Mouse (Mus musculus): ENCODE measurements around the gene Dusp27. TPM values are rescaled to one million over a fixed set of nuclear protein-coding genes. Genes with fewer than 3 reads are reported as not detected.

Dusp27 gene
- polyA plus RNA-seq, 1 experiment from 2014 or later: 4.7 TPM

DNA sequence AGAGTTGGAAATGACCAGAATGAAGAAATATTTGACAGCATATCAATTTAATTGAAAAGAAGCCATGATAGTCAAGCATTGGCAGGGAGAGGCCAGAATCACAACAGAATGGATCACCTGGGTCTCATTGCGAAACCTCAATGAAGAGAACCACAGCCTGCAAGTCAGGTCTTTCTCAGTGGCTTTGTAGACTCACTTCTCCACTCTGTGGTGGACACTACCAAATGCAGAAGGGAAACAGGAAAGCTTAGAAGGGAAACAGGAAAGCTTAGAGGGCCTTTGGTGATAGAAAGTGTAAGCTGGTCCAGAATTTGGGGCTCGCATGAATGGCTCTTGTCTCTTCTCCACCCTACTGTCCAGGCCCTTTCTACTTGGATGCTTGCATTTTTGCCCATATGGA lies 29.6 kb downstream of the Dusp27 start:
- Histone ChIP-seq H3K4me2 (no peak overlapping the region), H3K9me3 (no peaks in the 10 kb centered on the region), H3K36me3 (no peaks in the 10 kb centered on the region; the same call in 1 of the 2 replicates), H3K27ac (no peak overlapping the region), H3K27me3 (no peaks in the 10 kb centered on the region), H3K4me1 (replicated peaks) (no peaks in the 10 kb centered on the region; the same call in 1 of the 2 replicates), H3K4me3 (replicated peaks) (no peak overlapping the region), H3K9ac (replicated peaks) (no peak overlapping the region)
- ATAC-seq (ENCODE audit: insufficient number of reproducible peaks, insufficient read depth, low FRiP score, low TSS enrichment, low read depth): no peak
- 93% methylated on average over 2 of the region's 2 CpGs for WGBS

DNA sequence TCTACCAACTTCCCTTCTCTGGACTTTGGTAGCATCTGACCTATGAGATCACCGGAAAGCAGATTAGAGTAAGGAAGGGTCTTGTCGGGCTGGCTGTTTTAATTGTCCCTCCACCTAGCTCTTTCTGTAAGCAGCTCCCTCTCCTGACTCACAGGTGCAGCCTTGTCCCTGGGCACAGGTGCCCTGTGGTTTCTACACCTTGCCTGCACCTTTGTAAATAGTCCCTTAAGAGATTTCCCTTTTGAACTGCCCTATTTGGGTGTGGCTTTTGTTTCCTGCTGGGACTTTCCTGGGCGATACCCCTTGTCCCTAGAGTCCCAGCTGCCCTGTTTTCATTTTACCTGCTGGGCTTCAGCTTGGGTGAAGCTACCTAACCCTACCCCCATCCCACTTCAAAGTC lies 33.3 kb downstream of the Dusp27 start:
- no peaks in the 10 kb centered on the region for H3K36me3 ChIP-seq
- no peak overlapping the region for H3K9ac ChIP-seq (replicated peaks)
- H3K4me1 ChIP-seq (replicated peaks): peaks cover 8% of the 10 kb centered on the region
- no peak overlapping the region for H3K27ac ChIP-seq
- no peaks in the 10 kb centered on the region for H3K27me3 ChIP-seq
- no peak overlapping the region for H3K4me2 ChIP-seq
- WGBS: 83% methylated on average over 3 of the region's 3 CpGs
- H3K4me3 ChIP-seq (replicated peaks): no peak overlapping the region
- no peaks in the 10 kb centered on the region for H3K9me3 ChIP-seq
- no peak for ATAC-seq (ENCODE audit: insufficient number of reproducible peaks, insufficient read depth, low FRiP score, low TSS enrichment, low read depth)

DNA sequence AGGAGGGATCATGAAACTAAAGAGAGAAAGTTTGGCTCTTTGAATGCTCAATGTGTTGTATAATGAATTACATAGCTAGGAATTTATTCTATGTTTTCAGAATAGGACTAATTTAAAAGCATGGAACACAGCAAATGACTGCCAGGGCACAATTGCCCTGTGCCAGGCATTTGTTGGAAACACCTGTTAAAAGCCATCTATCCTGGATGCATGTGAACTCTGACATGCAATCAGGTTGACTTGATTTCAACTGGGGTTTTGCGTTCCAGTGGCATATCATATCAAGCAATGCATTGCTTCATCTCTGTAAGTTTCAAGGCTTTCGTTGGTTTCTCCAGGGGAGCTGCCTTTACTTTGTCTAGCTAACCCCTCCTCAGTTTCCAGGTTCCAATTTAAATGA lies 37.4 kb downstream of the Dusp27 start:
- no peak overlapping the region for H3K4me2 ChIP-seq
- no peaks in the 10 kb centered on the region for H3K9me3 ChIP-seq
- no peak for ATAC-seq (ENCODE audit: insufficient number of reproducible peaks, insufficient read depth, low FRiP score, low TSS enrichment, low read depth)
- H3K27me3 ChIP-seq: no peaks in the 10 kb centered on the region
- 82% methylated on average over 2 of the region's 2 CpGs for WGBS
- no peak overlapping the region for H3K4me3 ChIP-seq (replicated peaks)
- no peaks in the 10 kb centered on the region for H3K36me3 ChIP-seq
- H3K9ac ChIP-seq (replicated peaks): no peak overlapping the region
- peaks cover 21% of the 10 kb centered on the region for H3K4me1 ChIP-seq (replicated peaks)
- H3K27ac ChIP-seq: no peak overlapping the region; the same call in 1 of the 2 replicates

DNA sequence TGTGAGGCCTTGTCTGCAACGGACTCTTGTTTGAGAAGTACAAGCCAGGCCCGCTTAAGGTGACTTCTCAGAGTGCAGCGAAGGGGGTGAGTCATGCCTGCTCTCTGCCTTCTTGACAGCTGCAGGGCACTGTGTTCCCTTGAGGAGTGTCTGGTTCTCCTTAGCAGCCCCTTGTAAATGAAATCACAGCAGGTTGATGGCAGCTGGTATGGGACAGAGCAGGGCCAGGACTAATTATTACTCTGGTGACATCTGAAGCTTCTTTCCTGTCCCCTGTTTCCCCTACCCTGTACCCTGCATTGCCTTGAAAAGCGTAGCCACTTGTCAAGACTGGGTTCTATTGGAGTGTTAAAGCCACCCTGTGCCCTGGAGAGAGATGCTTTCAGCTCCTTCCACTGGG lies 38.0 kb downstream of the Dusp27 start:
- WGBS: 16% methylated on average over 4 of the region's 4 CpGs
- no peak overlapping the region for H3K4me2 ChIP-seq
- no peak overlapping the region for H3K4me3 ChIP-seq (replicated peaks)
- peak overlapping the region; percentile 36; the same call in 1 of the 2 replicates for H3K27ac ChIP-seq
- H3K9ac ChIP-seq (replicated peaks): no peak overlapping the region
- no peaks in the 10 kb centered on the region for H3K9me3 ChIP-seq
- H3K36me3 ChIP-seq: no peaks in the 10 kb centered on the region
- no peaks in the 10 kb centered on the region for H3K27me3 ChIP-seq
- ATAC-seq (ENCODE audit: insufficient number of reproducible peaks, insufficient read depth, low FRiP score, low TSS enrichment, low read depth): no peak; the same call in 1 of the 2 replicates
- H3K4me1 ChIP-seq (replicated peaks): peaks cover 21% of the 10 kb centered on the region

DNA sequence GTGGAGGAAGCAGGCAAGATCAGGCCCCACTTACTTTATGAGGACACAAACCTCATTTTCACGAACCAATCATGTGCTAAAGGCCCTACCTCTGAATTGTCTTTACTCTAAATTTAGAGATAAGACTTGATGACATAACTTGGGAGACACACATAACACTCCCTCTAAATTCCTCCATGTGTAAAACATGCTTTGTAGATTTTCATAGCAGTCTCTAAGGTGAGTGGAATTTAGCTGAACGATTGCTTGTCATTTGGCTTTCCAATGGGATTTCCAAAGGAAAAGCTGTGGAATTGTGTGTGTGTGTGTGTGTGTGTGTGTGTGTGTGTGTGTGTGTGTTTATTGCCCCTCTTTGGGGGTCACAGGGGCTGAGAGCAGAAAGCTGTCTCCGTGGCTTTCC lies 38.4 kb downstream of the Dusp27 start:
- ATAC-seq (ENCODE audit: insufficient number of reproducible peaks, insufficient read depth, low FRiP score, low TSS enrichment, low read depth): no peak
- Histone ChIP-seq H3K9ac (replicated peaks) (no peak overlapping the region), H3K27ac (0 out of 2 replicates have a peak overlapping the region, but pooled peaks have one; percentile 36), H3K27me3 (no peaks in the 10 kb centered on the region), H3K36me3 (no peaks in the 10 kb centered on the region), H3K4me3 (replicated peaks) (no peak overlapping the region), H3K9me3 (no peaks in the 10 kb centered on the region), H3K4me2 (no peak overlapping the region), H3K4me1 (replicated peaks) (peaks cover 21% of the 10 kb centered on the region)
- 36% methylated on average over 3 of the region's 3 CpGs for whole genome bisulfite sequencing

DNA sequence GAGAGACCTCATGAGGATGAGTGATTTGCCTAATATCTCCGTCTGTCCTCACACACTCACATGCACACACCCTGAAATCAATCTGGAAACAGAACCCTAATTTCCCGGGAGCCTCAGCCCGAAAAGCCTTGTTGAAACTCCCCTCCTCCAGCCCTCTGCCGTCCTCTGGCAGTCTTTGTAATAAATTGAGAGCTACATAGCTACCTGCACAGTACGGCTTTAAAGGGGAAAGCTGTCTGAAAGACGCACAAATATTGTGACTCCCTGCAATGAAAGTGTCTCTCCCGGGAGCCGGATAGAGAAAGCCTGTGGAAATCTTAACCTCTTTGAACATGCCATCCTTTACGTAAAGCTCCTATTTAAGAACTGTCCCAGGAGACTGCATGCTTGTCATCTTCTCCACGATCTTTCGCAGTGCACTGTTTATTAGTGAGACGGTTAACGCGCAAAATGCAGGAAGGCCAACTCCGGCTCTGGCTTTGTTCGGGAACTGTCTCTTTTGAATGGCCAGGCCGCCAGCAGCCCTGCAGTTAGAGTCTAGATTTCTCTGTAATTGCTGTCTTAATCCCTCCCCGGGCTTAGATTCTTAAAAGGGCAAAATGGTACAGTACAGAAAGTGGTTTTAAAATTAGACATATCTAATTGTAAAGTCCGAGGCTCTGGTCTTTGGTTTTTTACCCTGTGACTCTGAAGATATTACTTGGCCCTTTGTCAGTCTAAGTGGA lies 39.1 kb downstream of the Dusp27 start:
- no peaks in the 10 kb centered on the region for H3K27me3 ChIP-seq
- H3K9ac ChIP-seq (replicated peaks): no peak overlapping the region
- H3K36me3 ChIP-seq: no peaks in the 10 kb centered on the region
- 55% methylated on average over 19 of the region's 19 CpGs for WGBS
- no peaks in the 10 kb centered on the region for H3K9me3 ChIP-seq
- H3K4me3 ChIP-seq (replicated peaks): no peak overlapping the region
- peaks cover 21% of the 10 kb centered on the region for H3K4me1 ChIP-seq (replicated peaks)
- 0 out of 2 replicates have a peak overlapping the region, but pooled peaks have one; percentile 23 for H3K27ac ChIP-seq
- no peak for ATAC-seq (ENCODE audit: insufficient number of reproducible peaks, insufficient read depth, low FRiP score, low TSS enrichment, low read depth)
- H3K4me2 ChIP-seq: no peak overlapping the region

DNA sequence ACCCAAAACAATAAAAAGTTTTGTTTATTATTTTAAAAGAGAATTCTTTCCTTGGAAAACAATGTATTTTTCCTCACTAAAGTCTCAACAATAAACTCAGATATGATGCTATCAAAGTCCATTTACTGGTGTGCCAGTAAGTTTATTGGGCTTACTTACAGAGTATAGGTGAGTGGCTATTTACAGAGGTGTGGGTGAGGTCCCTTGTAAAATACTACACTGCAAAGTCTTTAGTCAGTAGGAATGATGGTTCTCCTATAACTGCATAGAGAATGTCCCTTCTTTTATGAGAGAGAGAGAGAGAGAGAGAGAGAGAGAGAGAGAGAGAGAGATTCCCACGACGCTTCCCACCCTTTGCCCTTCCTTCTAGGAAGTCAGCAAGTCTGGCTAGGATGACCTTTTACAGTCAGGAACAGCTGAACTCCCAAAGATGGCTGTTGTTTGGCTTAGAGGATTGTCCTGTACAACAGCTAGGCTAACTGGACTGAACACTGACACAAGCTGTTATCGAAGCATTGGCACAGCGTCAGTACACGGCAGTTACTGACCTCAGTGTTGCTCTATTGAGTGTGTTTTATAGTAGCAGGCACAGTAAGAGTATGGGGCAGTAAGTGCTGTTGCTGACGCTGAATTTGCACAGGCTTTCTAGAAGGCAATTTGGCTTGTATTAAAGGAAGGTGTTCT lies 50.5 kb downstream of the Dusp27 start:
- no peaks in the 10 kb centered on the region for H3K4me1 ChIP-seq (replicated peaks)
- H3K36me3 ChIP-seq: no peaks in the 10 kb centered on the region
- H3K4me3 ChIP-seq (replicated peaks): no peak overlapping the region
- H3K27me3 ChIP-seq: no peaks in the 10 kb centered on the region
- no peak for ATAC-seq (ENCODE audit: insufficient number of reproducible peaks, insufficient read depth, low FRiP score, low TSS enrichment, low read depth)
- no peak overlapping the region for H3K9ac ChIP-seq (replicated peaks)
- no peaks in the 10 kb centered on the region for H3K9me3 ChIP-seq
- WGBS: 69% methylated on average over 6 of the region's 6 CpGs
- no peak overlapping the region for H3K27ac ChIP-seq
- H3K4me2 ChIP-seq: no peak overlapping the region

DNA sequence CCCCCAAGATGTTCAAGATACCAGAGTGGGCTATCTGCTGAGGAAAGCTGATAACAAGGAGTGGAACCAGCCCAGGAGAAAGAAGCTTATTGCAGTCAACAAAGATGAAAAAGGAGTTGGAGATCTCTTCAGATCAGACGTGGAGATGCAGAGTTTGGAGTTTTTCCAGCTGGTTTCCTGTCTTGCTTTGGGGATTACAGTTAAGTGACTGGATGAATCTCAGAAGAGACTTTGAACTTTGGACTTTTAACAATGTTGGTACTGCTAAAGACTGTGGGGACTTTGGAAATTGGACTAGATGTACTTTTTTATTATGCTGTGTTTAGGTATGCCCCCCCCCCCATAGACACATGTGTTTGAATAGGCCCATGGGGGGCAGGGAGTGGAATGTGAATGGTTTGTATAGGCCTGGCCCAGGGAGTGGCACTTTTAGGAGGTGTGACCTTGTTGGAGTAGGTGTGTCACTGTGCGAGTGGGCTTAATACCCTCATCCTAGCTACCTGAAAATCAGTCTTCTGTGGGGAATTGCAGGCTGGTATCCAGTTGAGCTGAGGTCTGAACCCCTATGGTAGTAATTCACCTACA lies 59.8 kb downstream of the Dusp27 start:
- Histone ChIP-seq H3K27ac (no peak overlapping the region), H3K4me3 (replicated peaks) (no peak overlapping the region)
- WGBS: 77% methylated on average over 2 of the region's 2 CpGs

DNA sequence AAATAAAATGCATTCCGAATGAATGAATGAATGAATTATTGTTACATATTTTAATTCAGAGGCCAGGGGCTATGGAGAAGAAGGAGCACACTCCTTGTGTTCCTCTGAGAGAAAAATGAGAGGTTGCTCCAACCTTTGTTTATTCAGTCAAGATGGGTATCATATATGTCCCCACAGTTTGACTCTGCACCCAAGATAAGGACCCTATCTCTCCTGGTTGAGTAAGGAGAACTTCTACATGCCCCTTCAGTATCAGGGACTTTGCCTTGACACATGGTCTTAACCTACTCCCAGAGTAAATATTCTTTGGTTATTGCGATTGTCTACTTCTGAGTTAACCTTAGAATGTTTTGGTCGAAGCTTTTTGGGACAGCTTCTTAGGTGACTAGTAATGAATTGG lies 63.9 kb downstream of the Dusp27 start:
- H3K9me3 ChIP-seq: no peaks in the 10 kb centered on the region
- peaks cover 33% of the 10 kb centered on the region for H3K4me1 ChIP-seq (replicated peaks)
- no peak overlapping the region for H3K4me2 ChIP-seq
- no peak overlapping the region for H3K9ac ChIP-seq (replicated peaks)
- no peak overlapping the region for H3K27ac ChIP-seq
- no peak overlapping the region for H3K4me3 ChIP-seq (replicated peaks)
- no peak for ATAC-seq (ENCODE audit: insufficient number of reproducible peaks, insufficient read depth, low FRiP score, low TSS enrichment, low read depth)
- WGBS: 92% methylated on average over 3 of the region's 3 CpGs
- no peaks in the 10 kb centered on the region for H3K27me3 ChIP-seq
- H3K36me3 ChIP-seq: no peaks in the 10 kb centered on the region

More for the DNA sequence above, 59.8 kb downstream of the Dusp27 start:
- H3K4me1 ChIP-seq (replicated peaks): peaks cover 8% of the 10 kb centered on the region; the same call in 1 of the 2 replicates
- no peak overlapping the region for H3K4me2 ChIP-seq
- H3K36me3 ChIP-seq: no peaks in the 10 kb centered on the region
- H3K27me3 ChIP-seq: no peaks in the 10 kb centered on the region
- no peaks in the 10 kb centered on the region for H3K9me3 ChIP-seq
- no peak overlapping the region for H3K9ac ChIP-seq (replicated peaks)
- no peak for ATAC-seq (ENCODE audit: insufficient number of reproducible peaks, insufficient read depth, low FRiP score, low TSS enrichment, low read depth)

DNA sequence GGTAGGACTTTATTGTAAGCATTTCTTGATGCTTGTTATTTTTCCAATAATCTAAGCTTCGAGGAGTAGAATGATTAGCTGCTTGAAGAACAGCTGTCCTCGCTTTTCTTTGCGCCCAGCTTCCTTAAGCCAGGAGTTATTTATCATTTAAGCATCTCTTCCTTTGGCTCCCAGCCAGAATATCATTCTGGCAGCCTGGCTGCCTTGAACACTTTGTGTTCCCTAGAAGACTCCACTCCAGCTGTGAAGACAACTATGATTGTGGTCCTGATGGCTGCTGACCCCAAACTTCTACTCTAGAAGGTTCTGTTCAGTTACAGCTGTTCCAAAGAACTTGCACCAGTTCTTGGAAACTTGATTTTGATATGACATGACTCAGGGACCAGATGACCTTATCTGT lies 66.2 kb downstream of the Dusp27 start:
- 41% methylated on average over 3 of the region's 3 CpGs for WGBS
- no peaks in the 10 kb centered on the region for H3K9me3 ChIP-seq
- peaks cover 4% of the 10 kb centered on the region; the same call in 1 of the 2 replicates for H3K27me3 ChIP-seq
- no peak for ATAC-seq (ENCODE audit: insufficient number of reproducible peaks, insufficient read depth, low FRiP score, low TSS enrichment, low read depth)
- H3K4me2 ChIP-seq: no peak overlapping the region
- no peaks in the 10 kb centered on the region for H3K36me3 ChIP-seq
- peaks cover 37% of the 10 kb centered on the region for H3K4me1 ChIP-seq (replicated peaks)
- H3K9ac ChIP-seq (replicated peaks): no peak overlapping the region
- no peak overlapping the region for H3K4me3 ChIP-seq (replicated peaks)
- H3K27ac ChIP-seq: no peak overlapping the region

DNA sequence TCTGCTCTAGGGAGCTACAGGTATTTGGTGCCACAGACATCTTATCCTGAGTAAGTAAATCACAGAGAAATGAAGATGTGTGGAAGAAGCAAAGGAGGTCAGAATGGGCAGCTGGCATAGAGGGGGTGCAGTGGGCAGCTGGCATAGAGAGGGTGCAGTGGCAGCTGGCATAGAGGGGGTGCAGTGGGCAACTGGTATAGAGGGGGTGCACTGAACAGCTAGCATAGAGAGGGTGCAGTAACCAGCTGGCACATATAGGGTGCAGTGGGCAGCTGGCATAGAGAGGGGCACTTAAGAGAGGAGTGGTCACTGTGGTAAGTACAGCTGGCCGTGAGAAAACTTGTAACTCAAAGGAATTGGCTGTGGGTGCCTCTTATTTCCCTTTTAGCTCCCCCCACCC lies 67.3 kb downstream of the Dusp27 start:
- no peak for ATAC-seq (ENCODE audit: insufficient number of reproducible peaks, insufficient read depth, low FRiP score, low TSS enrichment, low read depth)
- Histone ChIP-seq H3K27ac (0 out of 2 replicates have a peak overlapping the region, but pooled peaks have one; percentile 17), H3K27me3 (peaks cover 4% of the 10 kb centered on the region; the same call in 1 of the 2 replicates), H3K36me3 (no peaks in the 10 kb centered on the region), H3K9ac (replicated peaks) (no peak overlapping the region), H3K4me3 (replicated peaks) (no peak overlapping the region), H3K4me1 (replicated peaks) (peaks cover 48% of the 10 kb centered on the region), H3K4me2 (no peak overlapping the region), H3K9me3 (no peaks in the 10 kb centered on the region)
- 67% methylated on average over 1 of the region's 1 CpGs for WGBS
